Mouse (Mus musculus) megakaryocyte, embryonic 14.5 days (primary cell): Measurements from ENCODE around the gene Rcc2.

ENCODE experiments used
- FLI1 ChIP-seq: IDR thresholded peaks from 2 replicates; pipeline ENCODE4 v1.6.1; 2012; ENCODE audit warnings: low read length, inconsistent platforms, mixed read lengths
- GATA1 ChIP-seq: IDR thresholded peaks from 3 replicates; pipeline ENCODE4 v1.6.1; 2012; ENCODE audit warnings: mixed read lengths, low read length, inconsistent platforms, borderline replicate concordance

- TF ChIP-seq GATA1 (no peak), FLI1 (no peak)
These were observed 3.3 kb downstream of the Rcc2 start for GRCm38 (mm10) chr4:140703636-140704035.
